Mouse (Mus musculus) hindbrain, embryonic 10.5 days (tissue): ENCODE results near the gene Dmp1. TPM values are rescaled to one million over a fixed set of nuclear protein-coding genes. Genes with fewer than 3 reads are reported as not detected.

Experiments used
- polyA plus RNA-seq: library from polyadenylated mRNA; unstranded; fragments of >200 nt; fragmentation: Nextera tagmentation; extraction: Ambion mirVana; gene quantifications from 2 replicates; pipeline ENCODE4 v1.2.1, GENCODE M21; 2016

Dmp1 gene
- polyA plus RNA-seq, 1 experiment from 2014 or later, result 0.41 TPM

Other genes starting within 250 kb of the Dmp1 start
- gene Hsd17b13, start 225.2 kb upstream of the Dmp1 start, polyA plus RNA-seq, result not detected in 2 replicates
- 1.2 and 2.2 TPM in 2 replicates for gene Hsd17b11, start 180.7 kb upstream of the Dmp1 start, polyA plus RNA-seq
- gene Nudt9, start 156.3 kb upstream of the Dmp1 start, polyA plus RNA-seq, result 68.9 and 75.8 TPM in 2 replicates
- gene Gm17660, start 125.0 kb upstream of the Dmp1 start, polyA plus RNA-seq, result not detected in 2 replicates
- gene Sparcl1, start 88.9 kb upstream of the Dmp1 start, polyA plus RNA-seq, result 40.6 and 45.9 TPM in 2 replicates
- gene Dspp, start 31.9 kb upstream of the Dmp1 start, polyA plus RNA-seq, result not detected in 2 replicates
- gene Ibsp, start 96.6 kb downstream of the Dmp1 start, polyA plus RNA-seq, result 0.12 TPM in 1 of 2 replicates, not detected in the other
- gene Mepe, start 122.7 kb downstream of the Dmp1 start, polyA plus RNA-seq, result not detected in 2 replicates
- 11.4 and 15.7 TPM in 2 replicates for gene Spp1, start 232.5 kb downstream of the Dmp1 start, polyA plus RNA-seq